Mouse (Mus musculus): ENCODE measurements around the gene Adamts12.

DNA sequence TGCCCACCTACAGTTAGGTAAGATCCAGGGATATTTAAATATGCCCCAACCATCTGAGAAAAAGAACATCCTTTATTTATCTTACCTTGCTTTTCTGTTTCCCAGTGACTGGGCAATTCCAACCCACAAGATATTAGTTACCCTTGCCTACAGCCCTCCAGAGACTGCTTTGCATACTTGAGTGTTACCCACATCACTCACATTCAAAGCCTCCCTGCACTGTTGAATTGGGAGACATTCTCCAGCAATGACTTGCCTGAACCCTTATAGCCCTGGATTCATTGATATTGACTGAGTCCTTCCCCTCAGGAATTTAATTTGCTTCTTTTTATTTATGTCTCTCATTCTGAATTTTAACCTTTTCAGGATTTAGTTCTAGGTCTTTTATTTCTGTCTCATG is 53.8 kb downstream of the Adamts12 start:
- TF ChIP-seq CTCF (conservative IDR thresholded peaks at IDR 0.05 in 1 of 2, IDR thresholded peaks at IDR 0.05 in 1 of 2; ENCODE audit: low read depth in 2 of 2, low read length in 2 of 2) (no peak), HCFC1 (IDR thresholded peaks at IDR 0.05; ENCODE audit: low read depth, low read length) (no peak), EP300 (IDR thresholded peaks at IDR 0.05; ENCODE audit: low read length) (no peak), POLR2A (IDR thresholded peaks at IDR 0.05; ENCODE audit: low read depth, low read length) (no peak), MEF2A (IDR thresholded peaks at IDR 0.05; ENCODE audit: borderline replicate concordance, low read depth, low read length) (no peak), RAD21 (IDR thresholded peaks at IDR 0.05; ENCODE audit: low read depth, low read length) (no peak), USF2 (conservative IDR thresholded peaks at IDR 0.05; ENCODE audit: low read depth, low read length) (no peak), USF1 (IDR thresholded peaks at IDR 0.05; ENCODE audit: low read depth, low read length) (no peak), CHD2 (IDR thresholded peaks at IDR 0.05; ENCODE audit: low read length) (no peak), JUND (conservative IDR thresholded peaks at IDR 0.05; ENCODE audit: low read depth, low read length) (no peak), TBP (conservative IDR thresholded peaks at IDR 0.05; ENCODE audit: low read depth, low read length) (no peak), NELFE (IDR thresholded peaks at IDR 0.05; ENCODE audit: low read depth, low read length) (no peak), ZC3H11A (IDR thresholded peaks at IDR 0.05; ENCODE audit: low read depth, low read length) (no peak)
